Comparison of ENCODE assay signal across 22 mouse cellular contexts in genomic region chr8:122014606-122015005, GRCm38 (mm10).
A peak's percentile ranks its signal among the peaks of the same experiment; 100 is the strongest.
DNase-seq lines count a peak whose midpoint lies in the region; ATAC-seq and TF ChIP-seq lines count a peak whose summit lies in the region.
"Had no signal": no experiment of that assay in that cellular context is flagged by ENCODE, and none has a peak within 500 bp of the region (broad histone marks: within the 10 kb centered on the region; RNA-seq: fewer than 3 reads in every experiment).

No protein-coding gene starts in this region.

- H3K27me3 ChIP-seq in forebrain, postnatal 0 days (ENCODE audit: insufficient read depth, low read length) = no peaks in the 10 kb centered on the region
- no peaks in the 10 kb centered on the region for H3K27me3 ChIP-seq in forebrain, embryonic 13.5 days
- H3K27me3 ChIP-seq: embryonic facial prominence, embryonic 12.5 days; heart, embryonic 15.5 days had no signal

- no peaks in the 10 kb centered on the region for H3K9me3 ChIP-seq in forebrain, postnatal 0 days (ENCODE audit: low read length)
- H3K9me3 ChIP-seq in forebrain, embryonic 13.5 days (replicated peaks) = no peaks in the 10 kb centered on the region
- H3K9me3 ChIP-seq: embryonic facial prominence, embryonic 12.5 days; G1E; heart, embryonic 15.5 days had no signal

- H3K27ac ChIP-seq in forebrain, postnatal 0 days (ENCODE audit: low read depth, low read length) = 0 out of 2 replicates have a peak overlapping the region, but pooled peaks have one; percentile 31
- H3K27ac ChIP-seq in forebrain, embryonic 13.5 days = no peak overlapping the region
- H3K27ac ChIP-seq in layer of hippocampus, adult 2 months = 0 out of 2 replicates have a peak overlapping the region, but pooled peaks have one; percentile 23
- H3K27ac ChIP-seq in olfactory bulb, adult 2 months (ENCODE audit: insufficient read depth, low read depth, low read length) = peak overlapping the region; percentile 78
- H3K27ac ChIP-seq: embryonic facial prominence, embryonic 12.5 days; heart, embryonic 15.5 days; hindbrain, embryonic 14.5 days had no signal

- no peak overlapping the region for H3K4me3 ChIP-seq in forebrain, postnatal 0 days (ENCODE audit: low read depth, low read length)
- no peak overlapping the region for H3K4me3 ChIP-seq in forebrain, embryonic 13.5 days
- no peak overlapping the region for H3K4me3 ChIP-seq in layer of hippocampus, adult 2 months
- H3K4me3 ChIP-seq in olfactory bulb, adult 2 months (ENCODE audit: insufficient read depth, low read depth, low read length) = no peak overlapping the region
- H3K4me3 ChIP-seq: embryonic facial prominence, embryonic 12.5 days; heart, embryonic 15.5 days had no signal

- H3K36me3 ChIP-seq in forebrain, postnatal 0 days (ENCODE audit: insufficient read depth) = peaks cover 8% of the 10 kb centered on the region
- peaks cover 57% of the 10 kb centered on the region for H3K36me3 ChIP-seq in forebrain, embryonic 13.5 days (ENCODE audit: poor library complexity, severe bottlenecking)

- no peak overlapping the region for H3K9ac ChIP-seq in forebrain, postnatal 0 days
- H3K9ac ChIP-seq in forebrain, embryonic 13.5 days = no peak overlapping the region
- H3K9ac ChIP-seq: embryonic facial prominence, embryonic 12.5 days; heart, embryonic 15.5 days; hindbrain, embryonic 14.5 days had no signal

- TF ChIP-seq POLR2A in olfactory bulb, adult 2 months (IDR thresholded peaks at IDR 0.05; ENCODE audit: insufficient read depth, low read depth, low read length) = no peak

- H3K4me1 ChIP-seq in forebrain, postnatal 0 days (ENCODE audit: insufficient read depth) = peaks cover 18% of the 10 kb centered on the region
- 0 out of 2 replicates have a peak, but pooled peaks cover 5% of the 10 kb centered on the region for H3K4me1 ChIP-seq in forebrain, embryonic 13.5 days
- H3K4me1 ChIP-seq in olfactory bulb, adult 2 months (ENCODE audit: control insufficient read depth, insufficient read depth, low read length) = peaks cover 50% of the 10 kb centered on the region

- 43% methylated on average over 3 of the region's 3 CpGs for WGBS in forebrain, postnatal 0 days
- 78% methylated on average over 3 of the region's 3 CpGs for WGBS in forebrain, embryonic 13.5 days
- 28% methylated on average over 3 of the region's 3 CpGs for WGBS in olfactory bulb, adult 2 months

- DNase-seq in forebrain, postnatal 0 days = peak; percentile 65
- no peak for DNase-seq in layer of hippocampus, adult 2 months (ENCODE audit: low spot score in 2 of 2)
- no peak for DNase-seq in layer of hippocampus, adult 9-11 months
- DNase-seq in NIH3T3 (ENCODE audit: low read depth) = peak; percentile 45
- DNase-seq: adrenal gland, postnatal 25 days; B cell, adult 2 months; cerebellum, adult 11 months; cerebellum, adult 8-10 months; cerebellum, postnatal 14 days; gastrocnemius, postnatal 36 days; heart, adult 11 months; heart, postnatal 14 days had no signal

- no peak overlapping the region for H3K4me2 ChIP-seq in forebrain, postnatal 0 days (ENCODE audit: low read depth)
- no peak overlapping the region for H3K4me2 ChIP-seq in forebrain, embryonic 13.5 days
- H3K4me2 ChIP-seq: embryonic facial prominence, embryonic 12.5 days; heart, embryonic 15.5 days; hindbrain, embryonic 14.5 days had no signal

- no peak for TF ChIP-seq CTCF in forebrain, postnatal 0 days (IDR thresholded peaks at IDR 0.05; ENCODE audit: low read depth)
- no peak for TF ChIP-seq CTCF in layer of hippocampus, adult 2 months (conservative IDR thresholded peaks at IDR 0.05)
- no peak for TF ChIP-seq CTCF in olfactory bulb, adult 2 months (IDR thresholded peaks at IDR 0.05; ENCODE audit: insufficient read depth, low read depth, low read length)

- peak; percentile 51; the same call in 1 of the 2 replicates for ATAC-seq in forebrain, postnatal 0 days
- ATAC-seq in forebrain, embryonic 13.5 days = no peak
- ATAC-seq in inflammation-experienced regulatory T-cells, adult 6 months = no peak
- ATAC-seq: CD4-positive, CD25-positive, alpha-beta regulatory T cell, adult 4 months; forebrain, embryonic 16.5 days; intestine, postnatal 0 days had no signal

Comparison
In these comparisons a context has a peak if more than half of its experiments do, and no peak if none do; other contexts are left out.
1. DNase-seq: peak in forebrain, postnatal 0 days (single experiment) and NIH3T3 (single experiment); none in layer of hippocampus, adult 2 months (0 of 2) and layer of hippocampus, adult 9-11 months (single experiment).